Mouse (Mus musculus): Measurements from ENCODE around the gene Ssu72.
A peak's percentile ranks its signal among the peaks of the same experiment; 100 is the strongest.

The Ssu72 gene

GRCm38 (mm10) chr4:155757011-155757410 is 52.4 kb downstream of the Ssu72 start:
- DNase-seq (ENCODE audit: low spot score) = no peak

GRCm38 (mm10) chr4:155759862-155760612 is 55.4 kb downstream of the Ssu72 start:
- peak; percentile 58 for DNase-seq (ENCODE audit: low spot score)

GRCm38 (mm10) chr4:155760613-155761355 is 56.2 kb downstream of the Ssu72 start, which contains the start of gene Atad3a:
TSS of gene Atad3a (minus strand) at chr4:155761093.
- DNase-seq (ENCODE audit: low spot score) = peak; percentile 99

GRCm38 (mm10) chr4:155761356-155762099 is 56.9 kb downstream of the Ssu72 start:
- no peak for DNase-seq (ENCODE audit: low spot score)

- no peak for DNase-seq (ENCODE audit: low spot score)
Observed at GRCm38 (mm10) chr4:155762357-155762756, 57.8 kb downstream of the Ssu72 start.

- DNase-seq (ENCODE audit: low spot score) = no peak
Observed at GRCm38 (mm10) chr4:155769496-155769879, 64.9 kb downstream of the Ssu72 start.

GRCm38 (mm10) chr4:155769880-155770512 is 65.4 kb downstream of the Ssu72 start:
- peak; percentile 91 for DNase-seq (ENCODE audit: low spot score)

- no peak for DNase-seq (ENCODE audit: low spot score)
Observed at GRCm38 (mm10) chr4:155770626-155771025, 66.0 kb downstream of the Ssu72 start.

GRCm38 (mm10) chr4:155771706-155772105 is 67.1 kb downstream of the Ssu72 start:
- no peak for DNase-seq (ENCODE audit: low spot score)

GRCm38 (mm10) chr4:155772786-155773185 is 68.2 kb downstream of the Ssu72 start:
- no peak for DNase-seq (ENCODE audit: low spot score)

- no peak for DNase-seq (ENCODE audit: low spot score)
Observed at GRCm38 (mm10) chr4:155773335-155774078, 68.9 kb downstream of the Ssu72 start.

- peak; percentile 78 for DNase-seq (ENCODE audit: low spot score)
Observed at GRCm38 (mm10) chr4:155774280-155774754, 69.7 kb downstream of the Ssu72 start, which contains the start of gene Vwa1. TSS of gene Vwa1 (minus strand) at chr4:155774698.

GRCm38 (mm10) chr4:155774971-155775740 is 70.6 kb downstream of the Ssu72 start:
- DNase-seq (ENCODE audit: low spot score) = no peak

- DNase-seq (ENCODE audit: low spot score) = no peak
Observed at GRCm38 (mm10) chr4:155775855-155776254, 71.3 kb downstream of the Ssu72 start.

GRCm38 (mm10) chr4:155776704-155777335 is 72.2 kb downstream of the Ssu72 start:
- no peak for DNase-seq (ENCODE audit: low spot score)

- DNase-seq (ENCODE audit: low spot score) = no peak
Observed at GRCm38 (mm10) chr4:155777816-155778215, 73.2 kb downstream of the Ssu72 start.

GRCm38 (mm10) chr4:155779498-155779897 is 74.9 kb downstream of the Ssu72 start:
- no peak for DNase-seq (ENCODE audit: low spot score)

GRCm38 (mm10) chr4:155780895-155781294 is 76.3 kb downstream of the Ssu72 start:
- peak; percentile 42 for DNase-seq (ENCODE audit: low spot score)
